In genomic region chr2:32320721-32321120, GRCm38 (mm10) we compare ENCODE assay signal across 12 mouse cellular contexts. TPM values are rescaled to one million over a fixed set of nuclear protein-coding genes. Genes with fewer than 3 reads are reported as not detected.
DNase-seq lines count a peak whose midpoint lies in the region; ATAC-seq and TF ChIP-seq lines count a peak whose summit lies in the region.
"Had no signal": no experiment of that assay in that cellular context is flagged by ENCODE, and none has a peak within 500 bp of the region (broad histone marks: within the 10 kb centered on the region; RNA-seq: fewer than 3 reads in every experiment).

No protein-coding gene starts in this region.

- no peak for TF ChIP-seq POLR2A in cerebellum, adult 2 months (IDR thresholded peaks at IDR 0.05; ENCODE audit: borderline replicate concordance, insufficient read depth, low read length)

- no peak for ATAC-seq in heart, embryonic 15.5 days (replicated peaks; ENCODE audit: insufficient number of reproducible peaks, insufficient read depth, low FRiP score, low read depth)
- no peak for ATAC-seq in lung, embryonic 15.5 days (ENCODE audit: borderline replicate concordance, extremely low read depth, low FRiP score, low TSS enrichment)
- ATAC-seq in intestine, postnatal 0 days: no peak
- ATAC-seq in stomach, postnatal 0 days (ENCODE audit: low FRiP score, low TSS enrichment): no peak
- ATAC-seq: forebrain, postnatal 0 days had no signal

- H3K4me3 ChIP-seq in heart, embryonic 15.5 days: no peak overlapping the region
- H3K4me3 ChIP-seq in lung, embryonic 15.5 days: no peak overlapping the region
- H3K4me3 ChIP-seq in intestine, postnatal 0 days (ENCODE audit: low read depth, low read length): no peak overlapping the region
- H3K4me3 ChIP-seq in stomach, postnatal 0 days (ENCODE audit: low read depth, low read length): no peak overlapping the region
- no peak overlapping the region for H3K4me3 ChIP-seq in cerebellum, adult 2 months (replicated peaks; ENCODE audit: insufficient read depth, low read depth, low read length)

- H3K9me3 ChIP-seq in heart, embryonic 15.5 days (replicated peaks): no peaks in the 10 kb centered on the region
- H3K9me3 ChIP-seq in lung, embryonic 15.5 days: no peaks in the 10 kb centered on the region
- H3K9me3 ChIP-seq in intestine, postnatal 0 days (ENCODE audit: control insufficient read depth): no peaks in the 10 kb centered on the region
- H3K9me3 ChIP-seq in stomach, postnatal 0 days (ENCODE audit: control insufficient read depth, low read length): no peaks in the 10 kb centered on the region

- no peaks in the 10 kb centered on the region for H3K36me3 ChIP-seq in heart, embryonic 15.5 days
- H3K36me3 ChIP-seq in lung, embryonic 15.5 days: no peaks in the 10 kb centered on the region
- H3K36me3 ChIP-seq in intestine, postnatal 0 days (ENCODE audit: control insufficient read depth, insufficient read depth): peaks cover 22% of the 10 kb centered on the region; the same call in 1 of the 2 replicates
- H3K36me3 ChIP-seq in stomach, postnatal 0 days (ENCODE audit: control insufficient read depth, insufficient read depth, low read length): no peaks in the 10 kb centered on the region

- no peak for DNase-seq in heart, postnatal 14 days
- DNase-seq in lung, postnatal 14 days: no peak
- no peak for DNase-seq in stomach, postnatal 0 days (ENCODE audit: low spot score)
- no peak for DNase-seq in cerebellum, adult 2 months
- DNase-seq: adrenal gland, postnatal 10 days; cerebellum, postnatal 14 days; forebrain, postnatal 0 days; thymus, adult 2 months had no signal

- intact Hi-C loops in heart, postnatal 14 days (cut with DNase I): no loop called here

- peaks cover 36% of the 10 kb centered on the region for H3K4me1 ChIP-seq in heart, embryonic 15.5 days (replicated peaks)
- peaks cover 49% of the 10 kb centered on the region for H3K4me1 ChIP-seq in lung, embryonic 15.5 days
- no peaks in the 10 kb centered on the region for H3K4me1 ChIP-seq in intestine, postnatal 0 days (replicated peaks; ENCODE audit: control insufficient read depth, insufficient read depth, low read length)
- H3K4me1 ChIP-seq in stomach, postnatal 0 days (replicated peaks; ENCODE audit: control insufficient read depth, insufficient read depth): 0 out of 2 replicates have a peak, but pooled peaks cover 3% of the 10 kb centered on the region
- peaks cover 35% of the 10 kb centered on the region for H3K4me1 ChIP-seq in cerebellum, adult 2 months (ENCODE audit: control insufficient read depth, insufficient read depth, low read length)

- WGBS in heart, embryonic 15.5 days: 57% methylated on average over 11 of the region's 11 CpGs
- 67% methylated on average over 11 of the region's 11 CpGs for WGBS in lung, embryonic 15.5 days
- 72% methylated on average over 11 of the region's 11 CpGs for WGBS in intestine, postnatal 0 days
- 63% methylated on average over 11 of the region's 11 CpGs for WGBS in stomach, postnatal 0 days
- WGBS in cerebellum, adult 2 months: 73% methylated on average over 11 of the region's 11 CpGs

- H3K27ac ChIP-seq in heart, embryonic 15.5 days: peak overlapping the region; percentile 88; the same call in 1 of the 2 replicates
- H3K27ac ChIP-seq in lung, embryonic 15.5 days: peak overlapping the region; percentile 95
- H3K27ac ChIP-seq in intestine, postnatal 0 days (ENCODE audit: low read depth, low read length): peak overlapping the region; percentile 46; the same call in 1 of the 2 replicates
- H3K27ac ChIP-seq in stomach, postnatal 0 days (replicated peaks): peak overlapping the region; percentile 93; the same call in 1 of the 2 replicates
- H3K27ac ChIP-seq in cerebellum, adult 2 months (ENCODE audit: insufficient read depth, low read length): no peak overlapping the region

- no peak overlapping the region for H3K9ac ChIP-seq in heart, embryonic 15.5 days
- no peak overlapping the region for H3K9ac ChIP-seq in lung, embryonic 15.5 days
- H3K9ac ChIP-seq in intestine, postnatal 0 days (ENCODE audit: low read depth, low read length): no peak overlapping the region
- H3K9ac ChIP-seq in stomach, postnatal 0 days (ENCODE audit: low read length): no peak overlapping the region
- H3K9ac ChIP-seq: forebrain, postnatal 0 days had no signal

- TF ChIP-seq EP300 in stomach, postnatal 0 days (optimal IDR thresholded peaks at IDR 0.05): no peak

- H3K4me2 ChIP-seq in heart, embryonic 15.5 days: no peak overlapping the region
- H3K4me2 ChIP-seq in lung, embryonic 15.5 days: no peak overlapping the region
- no peak overlapping the region for H3K4me2 ChIP-seq in intestine, postnatal 0 days (replicated peaks; ENCODE audit: low read depth)
- no peak overlapping the region for H3K4me2 ChIP-seq in stomach, postnatal 0 days (replicated peaks; ENCODE audit: low read depth)

- TF ChIP-seq CTCF in intestine, postnatal 0 days (IDR thresholded peaks at IDR 0.05; ENCODE audit: low read depth): no peak
- TF ChIP-seq CTCF in stomach, postnatal 0 days (IDR thresholded peaks at IDR 0.05; ENCODE audit: low read depth): no peak
- no peak for TF ChIP-seq CTCF in cerebellum, adult 2 months (IDR thresholded peaks at IDR 0.05; ENCODE audit: borderline replicate concordance, insufficient read depth, low read depth, low read length)

- peaks cover 21% of the 10 kb centered on the region for H3K27me3 ChIP-seq in heart, embryonic 15.5 days
- no peaks in the 10 kb centered on the region for H3K27me3 ChIP-seq in lung, embryonic 15.5 days
- no peaks in the 10 kb centered on the region for H3K27me3 ChIP-seq in intestine, postnatal 0 days (replicated peaks; ENCODE audit: control insufficient read depth, insufficient read depth, low read length)
- no peaks in the 10 kb centered on the region for H3K27me3 ChIP-seq in stomach, postnatal 0 days (ENCODE audit: control insufficient read depth, insufficient read depth, low read length)
- H3K27me3 ChIP-seq in cerebellum, adult 2 months (ENCODE audit: control insufficient read depth, insufficient read depth, low read length): no peaks in the 10 kb centered on the region

RNA-seq across cellular contexts. Expression of gene Ciz1, which starts 31.4 kb away (rescaled TPM):
- polyA plus RNA-seq in heart, embryonic 15.5 days (2015; fragmentation: Nextera tagmentation; extraction: Ambion mirVana): 30.9 and 46.0 TPM in 2 replicates
- total RNA-seq in heart, postnatal 14 days (2021): 10 to 100 TPM; 32.2 to 36.5 TPM
- polyA plus RNA-seq in lung, embryonic 15.5 days (2015; fragmentation: Nextera tagmentation; extraction: Ambion mirVana): 47.0 and 47.7 TPM in 2 replicates
- 20.1 and 20.7 TPM in 2 replicates for polyA plus RNA-seq in intestine, postnatal 0 days (2015; fragmentation: Nextera tagmentation; extraction: Ambion mirVana)
- polyA plus RNA-seq in stomach, postnatal 0 days (2015; fragmentation: Nextera tagmentation; extraction: Ambion mirVana): 14.0 and 16.1 TPM in 2 replicates
- 159 and 176 TPM in 2 replicates for polyA plus RNA-seq in cerebellum, adult 2 months (2012; rRNA removed)

RNA-seq across cellular contexts. Expression of gene Dnm1, which starts 32.4 kb away (rescaled TPM):
- 1.9 and 5.4 TPM in 2 replicates for polyA plus RNA-seq in heart, embryonic 15.5 days (2015; fragmentation: Nextera tagmentation; extraction: Ambion mirVana)
- 1 to 10 TPM; 9.1 TPM for total RNA-seq in heart, postnatal 14 days (2021)
- polyA plus RNA-seq in lung, embryonic 15.5 days (2015; fragmentation: Nextera tagmentation; extraction: Ambion mirVana): 7.0 and 7.6 TPM in 2 replicates
- polyA plus RNA-seq in intestine, postnatal 0 days (2015; fragmentation: Nextera tagmentation; extraction: Ambion mirVana): 23.5 and 30.0 TPM in 2 replicates
- polyA plus RNA-seq in stomach, postnatal 0 days (2015; fragmentation: Nextera tagmentation; extraction: Ambion mirVana): 5.6 and 6.2 TPM in 2 replicates
- polyA plus RNA-seq in cerebellum, adult 2 months (2012; rRNA removed): 1,410 and 1,576 TPM in 2 replicates
- total RNA-seq: megakaryocyte progenitor cell, adult 5-6 weeks had no signal

RNA-seq across cellular contexts. Expression of gene Swi5, which starts 32.8 kb away (rescaled TPM):
- polyA plus RNA-seq in heart, embryonic 15.5 days (2015; fragmentation: Nextera tagmentation; extraction: Ambion mirVana): 275 and 299 TPM in 2 replicates
- total RNA-seq in heart, postnatal 14 days (2021): 100 to 1,000 TPM; 153 to 156 TPM
- polyA plus RNA-seq in lung, embryonic 15.5 days (2015; fragmentation: Nextera tagmentation; extraction: Ambion mirVana): 405 and 449 TPM in 2 replicates
- 255 and 271 TPM in 2 replicates for polyA plus RNA-seq in intestine, postnatal 0 days (2015; fragmentation: Nextera tagmentation; extraction: Ambion mirVana)
- polyA plus RNA-seq in stomach, postnatal 0 days (2015; fragmentation: Nextera tagmentation; extraction: Ambion mirVana): 254 and 313 TPM in 2 replicates
- 242 and 270 TPM in 2 replicates for polyA plus RNA-seq in cerebellum, adult 2 months (2012; rRNA removed)

RNA-seq across cellular contexts. Expression of gene Golga2, which starts 33.5 kb away (rescaled TPM):
- polyA plus RNA-seq in heart, embryonic 15.5 days (2015; fragmentation: Nextera tagmentation; extraction: Ambion mirVana): 21.7 and 26.4 TPM in 2 replicates
- 10 to 100 TPM; 67.9 to 70.5 TPM for total RNA-seq in heart, postnatal 14 days (2021)
- polyA plus RNA-seq in lung, embryonic 15.5 days (2015; fragmentation: Nextera tagmentation; extraction: Ambion mirVana): 22.8 and 24.3 TPM in 2 replicates
- polyA plus RNA-seq in intestine, postnatal 0 days (2015; fragmentation: Nextera tagmentation; extraction: Ambion mirVana): 15.2 and 18.1 TPM in 2 replicates
- polyA plus RNA-seq in stomach, postnatal 0 days (2015; fragmentation: Nextera tagmentation; extraction: Ambion mirVana): 18.1 and 18.5 TPM in 2 replicates
- polyA plus RNA-seq in cerebellum, adult 2 months (2012; rRNA removed): 74.0 TPM in 2 replicates

Comparison
In these comparisons a context has a peak if more than half of its experiments do, and no peak if none do; other contexts are left out.
1. RNA of gene Dnm1, which starts 32.4 kb away (polyA plus RNA-seq): 1,410 to 1,576 TPM in cerebellum, adult 2 months; 23.5 to 30.0 TPM in intestine, postnatal 0 days, 7.0 to 7.6 TPM in lung, embryonic 15.5 days, 5.6 to 6.2 TPM in stomach, postnatal 0 days and 1.9 to 5.4 TPM in heart, embryonic 15.5 days; every median in the first group is over 10 times any median in the second.